ENCODE assay signal across 26 mouse cellular contexts in genomic region chr8:82200176-82200575, GRCm38 (mm10).
DNase-seq lines count a peak whose midpoint lies in the region; ATAC-seq and TF ChIP-seq lines count a peak whose summit lies in the region.
"Had no signal": no experiment of that assay in that cellular context is flagged by ENCODE, and none has a peak within 500 bp of the region (broad histone marks: within the 10 kb centered on the region; RNA-seq: fewer than 3 reads in every experiment).

No protein-coding gene starts in this region.

- H3K36me3 ChIP-seq in midbrain, postnatal 0 days (ENCODE audit: insufficient read depth, low read length) = no peaks in the 10 kb centered on the region
- no peaks in the 10 kb centered on the region for H3K36me3 ChIP-seq in midbrain, embryonic 14.5 days (ENCODE audit: control insufficient read depth, insufficient read depth, low read length)
- H3K36me3 ChIP-seq: embryonic facial prominence, embryonic 13.5 days; embryonic facial prominence, embryonic 15.5 days; forebrain, embryonic 10.5 days; forebrain, embryonic 12.5 days; G1E had no signal

- WGBS in midbrain, postnatal 0 days = 87% methylated on average over 3 of the region's 3 CpGs
- WGBS in midbrain, embryonic 14.5 days = 93% methylated on average over 3 of the region's 3 CpGs

- H3K4me3 ChIP-seq in midbrain, postnatal 0 days (ENCODE audit: low read depth, low read length) = no peak overlapping the region
- no peak overlapping the region for H3K4me3 ChIP-seq in midbrain, embryonic 14.5 days (replicated peaks; ENCODE audit: low read depth, low read length)
- H3K4me3 ChIP-seq: embryonic facial prominence, embryonic 13.5 days; embryonic facial prominence, embryonic 15.5 days; erythroblast, embryonic 14.5 days; forebrain, embryonic 10.5 days; forebrain, embryonic 12.5 days had no signal

- H3K4me1 ChIP-seq in midbrain, postnatal 0 days (ENCODE audit: insufficient read depth, low read length) = no peaks in the 10 kb centered on the region
- H3K4me1 ChIP-seq in midbrain, embryonic 14.5 days (ENCODE audit: control insufficient read depth, insufficient read depth, low read length) = no peaks in the 10 kb centered on the region
- H3K4me1 ChIP-seq: embryonic facial prominence, embryonic 13.5 days; embryonic facial prominence, embryonic 15.5 days; forebrain, embryonic 10.5 days; forebrain, embryonic 12.5 days had no signal

- no peaks in the 10 kb centered on the region for H3K27me3 ChIP-seq in midbrain, postnatal 0 days (ENCODE audit: insufficient read depth, low read length)
- no peaks in the 10 kb centered on the region for H3K27me3 ChIP-seq in midbrain, embryonic 14.5 days (ENCODE audit: control insufficient read depth, insufficient read depth, low read length)
- H3K27me3 ChIP-seq: CH12.LX; embryonic facial prominence, embryonic 13.5 days; embryonic facial prominence, embryonic 15.5 days; forebrain, embryonic 12.5 days; Patski had no signal

- no peak overlapping the region for H3K9ac ChIP-seq in midbrain, postnatal 0 days (replicated peaks; ENCODE audit: low read length, poor library complexity, severe bottlenecking)
- H3K9ac ChIP-seq in midbrain, embryonic 14.5 days (replicated peaks; ENCODE audit: low read length) = no peak overlapping the region
- H3K9ac ChIP-seq: embryonic facial prominence, embryonic 13.5 days; embryonic facial prominence, embryonic 15.5 days; forebrain, embryonic 12.5 days had no signal

- no peak for TF ChIP-seq CTCF in midbrain, postnatal 0 days (IDR thresholded peaks at IDR 0.05)

- ATAC-seq in midbrain, postnatal 0 days (ENCODE audit: low FRiP score) = no peak
- ATAC-seq in midbrain, embryonic 14.5 days (ENCODE audit: low FRiP score, low TSS enrichment) = no peak
- ATAC-seq: activated CD4-positive, CD25-positive, alpha-beta regulatory T cell, adult 4 months; CD4-positive, CD25-positive, alpha-beta regulatory T cell, adult 4 months; forebrain, embryonic 14.5 days; forebrain, embryonic 16.5 days; Patski had no signal

- H3K9me3 ChIP-seq in midbrain, postnatal 0 days (ENCODE audit: low read length) = no peaks in the 10 kb centered on the region
- no peaks in the 10 kb centered on the region for H3K9me3 ChIP-seq in midbrain, embryonic 14.5 days (ENCODE audit: control insufficient read depth, low read length)
- H3K9me3 ChIP-seq: embryonic facial prominence, embryonic 13.5 days; embryonic facial prominence, embryonic 15.5 days; forebrain, embryonic 10.5 days; forebrain, embryonic 12.5 days; G1E had no signal

- no peak overlapping the region for H3K27ac ChIP-seq in midbrain, postnatal 0 days (ENCODE audit: low read depth, low read length)
- no peak overlapping the region for H3K27ac ChIP-seq in midbrain, embryonic 14.5 days (replicated peaks; ENCODE audit: low read depth, low read length)
- H3K27ac ChIP-seq: embryonic facial prominence, embryonic 13.5 days; embryonic facial prominence, embryonic 15.5 days; forebrain, embryonic 10.5 days; forebrain, embryonic 12.5 days had no signal

- DNase-seq in adrenal gland, adult (ENCODE audit: inconsistent age in 2 of 2, low spot score in 1 of 2) = peak; percentile 33 to 76
- DNase-seq in adrenal gland, adult 8-10 months = no peak
- peak; percentile 15 for DNase-seq in adrenal gland, postnatal 14 days
- no peak for DNase-seq in adrenal gland, adult 18-20 months (ENCODE audit: low spot score in 2 of 2)
- DNase-seq in midbrain, postnatal 0 days (ENCODE audit: low spot score) = peak; percentile 16
- DNase-seq in midbrain, embryonic 14.5 days = no peak
- DNase-seq: B cell, adult 2 months; cerebellum, adult 11 months; cerebellum, adult 18-20 months; cerebellum, adult 8-10 months; cerebellum, adult 9-11 months; cerebellum, postnatal 14 days; cerebellum, postnatal 36 days; embryo, embryonic 11 days had no signal

- H3K4me2 ChIP-seq in midbrain, postnatal 0 days (ENCODE audit: low read depth, low read length, poor library complexity, severe bottlenecking) = no peak overlapping the region
- no peak overlapping the region for H3K4me2 ChIP-seq in midbrain, embryonic 14.5 days (ENCODE audit: low read length)
- H3K4me2 ChIP-seq: embryonic facial prominence, embryonic 13.5 days; embryonic facial prominence, embryonic 15.5 days; forebrain, embryonic 12.5 days had no signal

Comparison
In these comparisons a context has a peak if more than half of its experiments do, and no peak if none do; other contexts are left out.
1. DNase-seq: peak in adrenal gland, adult (2 of 2), adrenal gland, postnatal 14 days (single experiment) and midbrain, postnatal 0 days (single experiment); none in adrenal gland, adult 8-10 months (single experiment), adrenal gland, adult 18-20 months (0 of 2) and midbrain, embryonic 14.5 days (single experiment).